Mouse (Mus musculus): ENCODE measurements around the gene Arhgdib.

- no peak for TF ChIP-seq CTCF (IDR thresholded peaks at IDR 0.05; ENCODE audit: borderline replicate concordance, insufficient read depth, low read depth, low read length)
- TF ChIP-seq POLR2A (IDR thresholded peaks at IDR 0.05; ENCODE audit: borderline replicate concordance, insufficient read depth, low read length): no peak
Observed at GRCm38 (mm10) chr6:136959131-136959530, 17.4 kb upstream of the Arhgdib start.
